Mouse (Mus musculus) stomach, postnatal 0 days (tissue): Measurements from ENCODE around the gene Zfp182. TPM values are rescaled to one million over a fixed set of nuclear protein-coding genes. Genes with fewer than 3 reads are reported as not detected.

Experiments
- ATAC-seq: fragments of 200-750 bp; cut with Nextera tagmentation; 2 replicates; pipeline ENCODE4 v1.8.0; 2017; ENCODE audit not compliant: low FRiP score, low TSS enrichment
- DNase-seq: peaks from one replicate; pipeline ENCODE4 v3.0.0-alpha.2; 2016; ENCODE audit warnings: low spot score
- H3K27ac ChIP-seq: fragments of 300-500 bp; sonication (generic); replicated peaks from 2 replicates; pipeline ENCODE4 v1.5.1; 2014; ENCODE audit warnings: mild to moderate bottlenecking, control low read depth
- H3K27me3 ChIP-seq: fragments of 300-500 bp; sonication (generic); 2 replicates; pipeline ENCODE4 v1.6.1; 2014; ENCODE audit warnings: low read length; ENCODE audit not compliant: control insufficient read depth, insufficient read depth
- H3K36me3 ChIP-seq: fragments of 300-500 bp; sonication (generic); 2 replicates; pipeline ENCODE4 v1.6.1; 2014; ENCODE audit warnings: low read length, mixed read lengths; ENCODE audit not compliant: control insufficient read depth, insufficient read depth
- H3K4me1 ChIP-seq: fragments of 300-500 bp; sonication (generic); replicated peaks from 2 replicates; pipeline ENCODE4 v1.6.1; 2014; ENCODE audit warnings: antibody characterized with exemption; ENCODE audit not compliant: control insufficient read depth, insufficient read depth
- H3K4me2 ChIP-seq: fragments of 300-500 bp; sonication (generic); replicated peaks from 2 replicates; pipeline ENCODE4 v1.6.1; 2014; ENCODE audit warnings: low read depth, mild to moderate bottlenecking, control low read depth, moderate library complexity
- H3K4me3 ChIP-seq: fragments of 300-500 bp; sonication (generic); 2 replicates; pipeline ENCODE4 v1.5.1; 2014; ENCODE audit warnings: low read depth, low read length, control low read depth
- H3K9ac ChIP-seq: fragments of 300-500 bp; sonication (generic); 2 replicates; pipeline ENCODE4 v1.6.1; 2014; ENCODE audit warnings: mild to moderate bottlenecking, low read length, control low read depth, mixed read lengths
- H3K9me3 ChIP-seq: fragments of 300-500 bp; sonication (generic); 2 replicates; pipeline ENCODE4 v1.6.1; 2016; ENCODE audit warnings: low read length; ENCODE audit not compliant: control insufficient read depth
- CTCF ChIP-seq: IDR thresholded peaks from 2 replicates; pipeline ENCODE4 v1.5.1; 2016; ENCODE audit warnings: antibody characterized with exemption, low read depth, mild to moderate bottlenecking, moderate library complexity
- EP300 ChIP-seq: optimal IDR thresholded peaks from 2 replicates; pipeline ENCODE3; 2016; ENCODE audit warnings: antibody characterized with exemption
- WGBS: fragments of 180-500 bp; shearing (Covaris S2); extraction: QIAGEN DNeasy Blood & Tissue Kit; methylation state at CpG from one replicate; pipeline ENCODE4 v1.1.7; 2014; 5-methylcytosine and 5-hydroxymethylcytosine counted together
- polyA plus RNA-seq: library from polyadenylated mRNA; unstranded; fragments of >200 nt; fragmentation: Nextera tagmentation; extraction: Ambion mirVana; gene quantifications from 2 replicates; pipeline ENCODE4 v1.2.1, GENCODE M21; 2015

Zfp182 gene
- polyA plus RNA-seq, 1 experiment from 2014 or later = 2.8 TPM

DNA sequence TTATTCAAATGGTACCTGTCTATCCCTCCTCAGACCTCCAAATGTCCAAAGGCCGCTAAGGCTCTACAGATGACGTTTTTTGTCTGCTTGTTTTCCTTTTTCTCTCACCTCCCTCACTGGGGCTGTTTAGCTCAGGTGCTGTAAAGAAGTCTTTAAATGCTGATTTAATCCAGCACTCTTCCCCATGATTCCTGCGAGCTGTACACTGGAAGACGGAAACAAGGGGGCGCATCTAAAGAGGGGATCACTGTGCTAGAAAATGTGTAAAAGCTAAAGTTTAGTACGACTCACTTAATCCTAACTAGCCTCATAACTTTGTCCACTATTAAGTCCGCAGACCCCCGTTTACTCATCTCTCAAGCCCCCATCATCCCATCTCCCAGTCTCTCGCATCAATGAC is 656 bp downstream of the Zfp182 start:
- ATAC-seq = peak; percentile 8; the same call in 1 of the 2 replicates
- 24% methylated on average over 9 of the region's 9 CpGs for WGBS
- H3K9ac ChIP-seq = peak overlapping the region; percentile 56
- H3K4me1 ChIP-seq = no peaks in the 10 kb centered on the region
- no peaks in the 10 kb centered on the region for H3K27me3 ChIP-seq
- peak overlapping the region; percentile 45 for H3K4me2 ChIP-seq
- H3K9me3 ChIP-seq = no peaks in the 10 kb centered on the region
- no peak overlapping the region for H3K27ac ChIP-seq
- H3K36me3 ChIP-seq = no peaks in the 10 kb centered on the region
- TF ChIP-seq CTCF (no peak; the same call in 1 of the 2 replicates), EP300 (no peak)
- H3K4me3 ChIP-seq = peak overlapping the region; percentile 51
- DNase-seq = peak; percentile 12

DNA sequence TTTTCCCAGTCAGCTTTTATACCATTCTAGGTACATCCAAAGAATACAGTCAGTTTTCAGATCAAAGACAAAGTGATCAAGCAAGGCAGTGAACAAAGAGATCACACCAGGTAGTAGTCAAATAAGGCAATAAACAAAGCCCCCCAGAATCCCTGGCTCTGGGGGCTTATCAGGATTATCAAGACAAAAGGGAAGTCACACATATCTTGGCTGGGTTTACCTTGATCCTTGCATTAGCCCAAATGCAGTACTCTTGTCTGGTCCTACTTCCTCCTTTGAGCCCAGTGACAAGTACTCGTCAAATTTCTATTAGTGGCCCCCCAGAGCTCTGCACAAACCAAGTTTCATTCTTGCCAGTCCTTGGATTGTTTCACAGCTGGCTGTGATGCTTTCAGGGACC is 81.2 kb downstream of the Zfp182 start:
- ATAC-seq (no peak), DNase-seq (no peak)
- 57% methylated on average over 1 of the region's 1 CpGs for WGBS
- no peak overlapping the region for H3K9ac ChIP-seq
- no peak overlapping the region for H3K27ac ChIP-seq
- TF ChIP-seq EP300 = no peak
- TF ChIP-seq CTCF = no peak
- no peak overlapping the region for H3K4me2 ChIP-seq
- H3K4me3 ChIP-seq = no peak overlapping the region
- H3K36me3 ChIP-seq = no peaks in the 10 kb centered on the region
- H3K9me3 ChIP-seq = no peaks in the 10 kb centered on the region
- no peaks in the 10 kb centered on the region for H3K27me3 ChIP-seq
- H3K4me1 ChIP-seq = no peaks in the 10 kb centered on the region

Other genes starting within 250 kb of the Zfp182 start
- 11.7 and 18.8 TPM in 2 replicates for gene Timp1, start 192.2 kb downstream of the Zfp182 start, polyA plus RNA-seq
- gene Syn1, start 141.3 kb downstream of the Zfp182 start, polyA plus RNA-seq = 1.1 and 1.7 TPM in 2 replicates
- 4.3 and 6.0 TPM in 2 replicates for gene Cfp, start 130.8 kb downstream of the Zfp182 start, polyA plus RNA-seq
- gene Elk1, start 111.7 kb downstream of the Zfp182 start, polyA plus RNA-seq = 3.6 and 4.9 TPM in 2 replicates
- gene Uxt, start 100.3 kb downstream of the Zfp182 start, polyA plus RNA-seq = 57.0 and 62.9 TPM in 2 replicates
- not detected in 2 replicates for gene Spaca5, start 6.1 kb upstream of the Zfp182 start, polyA plus RNA-seq
- gene Zfp300, start 27.2 kb upstream of the Zfp182 start, polyA plus RNA-seq = 0.40 and 0.58 TPM in 2 replicates
- not detected in 2 replicates for gene Ssxa1, start 53.5 kb upstream of the Zfp182 start, polyA plus RNA-seq
- gene Gm21876, start 113.3 kb upstream of the Zfp182 start, polyA plus RNA-seq = not detected in 2 replicates